Mouse (Mus musculus): Measurements from ENCODE around the gene Camsap2. TPM values are rescaled to one million over a fixed set of nuclear protein-coding genes. Genes with fewer than 3 reads are reported as not detected.
A peak's percentile ranks its signal among the peaks of the same experiment; 100 is the strongest.

Gene Camsap2
- polyA plus RNA-seq, 1 experiment: 40.0 TPM

GRCm38 (mm10) chr1:136346373-136347035 lies 600 bp upstream of the Camsap2 start:
- Histone ChIP-seq H3K4me1 (ENCODE audit: control insufficient read depth, insufficient read depth, low read length) (peaks cover 5% of the 10 kb centered on the region; the same call in 1 of the 2 replicates), H3K27ac (ENCODE audit: insufficient read depth, low read length) (peak overlapping the region; percentile 64), H3K4me3 (ENCODE audit: insufficient read depth, low read length) (peak overlapping the region; percentile 51)
- TF ChIP-seq CTCF (IDR thresholded peaks at IDR 0.05; ENCODE audit: borderline replicate concordance, insufficient read depth, low read length) (no peak), POLR2A (IDR thresholded peaks at IDR 0.05; ENCODE audit: low read depth, low read length) (no peak)

GRCm38 (mm10) chr1:136344768-136345453 lies 993 bp downstream of the Camsap2 start:
- Histone ChIP-seq H3K4me1 (ENCODE audit: control insufficient read depth, insufficient read depth, low read length) (peaks cover 3% of the 10 kb centered on the region; the same call in 1 of the 2 replicates), H3K4me3 (ENCODE audit: insufficient read depth, low read length) (peak overlapping the region; percentile 98), H3K27ac (ENCODE audit: insufficient read depth, low read length) (peak overlapping the region; percentile 93)
- TF ChIP-seq CTCF (IDR thresholded peaks at IDR 0.05; ENCODE audit: borderline replicate concordance, insufficient read depth, low read length): no peak
- no peak for TF ChIP-seq POLR2A (IDR thresholded peaks at IDR 0.05; ENCODE audit: low read depth, low read length)

- peak overlapping the region; percentile 98 for H3K4me3 ChIP-seq (ENCODE audit: insufficient read depth, low read length)
- H3K27ac ChIP-seq (ENCODE audit: insufficient read depth, low read length): no peak overlapping the region
- H3K4me1 ChIP-seq (ENCODE audit: control insufficient read depth, insufficient read depth, low read length): peaks cover 3% of the 10 kb centered on the region; the same call in 1 of the 2 replicates
- TF ChIP-seq POLR2A (IDR thresholded peaks at IDR 0.05; ENCODE audit: low read depth, low read length): no peak
- no peak for TF ChIP-seq CTCF (IDR thresholded peaks at IDR 0.05; ENCODE audit: borderline replicate concordance, insufficient read depth, low read length)
Measured at GRCm38 (mm10) chr1:136344281-136344680, 1.6 kb downstream of the Camsap2 start.

GRCm38 (mm10) chr1:136343727-136344126 lies 2.2 kb downstream of the Camsap2 start:
- H3K4me3 ChIP-seq (ENCODE audit: insufficient read depth, low read length): peak overlapping the region; percentile 60
- no peak for TF ChIP-seq CTCF (IDR thresholded peaks at IDR 0.05; ENCODE audit: borderline replicate concordance, insufficient read depth, low read length)
- TF ChIP-seq POLR2A (IDR thresholded peaks at IDR 0.05; ENCODE audit: low read depth, low read length): no peak
- H3K4me1 ChIP-seq (ENCODE audit: control insufficient read depth, insufficient read depth, low read length): peaks cover 3% of the 10 kb centered on the region; the same call in 1 of the 2 replicates
- no peak overlapping the region for H3K27ac ChIP-seq (ENCODE audit: insufficient read depth, low read length)

GRCm38 (mm10) chr1:136340541-136340940 lies 5.4 kb downstream of the Camsap2 start:
- Histone ChIP-seq H3K4me3 (ENCODE audit: insufficient read depth, low read length) (no peak overlapping the region), H3K27ac (ENCODE audit: insufficient read depth, low read length) (no peak overlapping the region), H3K4me1 (ENCODE audit: control insufficient read depth, insufficient read depth, low read length) (no peaks in the 10 kb centered on the region)
- TF ChIP-seq CTCF (IDR thresholded peaks at IDR 0.05; ENCODE audit: borderline replicate concordance, insufficient read depth, low read length): no peak
- no peak for TF ChIP-seq POLR2A (IDR thresholded peaks at IDR 0.05; ENCODE audit: low read depth, low read length)

GRCm38 (mm10) chr1:136334743-136335142 lies 11.2 kb downstream of the Camsap2 start:
- no peaks in the 10 kb centered on the region; the same call in 1 of the 2 replicates for H3K4me1 ChIP-seq (ENCODE audit: control insufficient read depth, insufficient read depth, low read length)
- H3K4me3 ChIP-seq (ENCODE audit: insufficient read depth, low read length): no peak overlapping the region
- no peak overlapping the region for H3K27ac ChIP-seq (ENCODE audit: insufficient read depth, low read length)
- no peak for TF ChIP-seq CTCF (IDR thresholded peaks at IDR 0.05; ENCODE audit: borderline replicate concordance, insufficient read depth, low read length)
- TF ChIP-seq POLR2A (IDR thresholded peaks at IDR 0.05; ENCODE audit: low read depth, low read length): no peak

- TF ChIP-seq POLR2A (IDR thresholded peaks at IDR 0.05; ENCODE audit: low read depth, low read length) (no peak), CTCF (IDR thresholded peaks at IDR 0.05; ENCODE audit: borderline replicate concordance, insufficient read depth, low read length) (no peak)
- H3K27ac ChIP-seq (ENCODE audit: insufficient read depth, low read length): no peak overlapping the region
Measured at GRCm38 (mm10) chr1:136333512-136333911, 12.4 kb downstream of the Camsap2 start.

GRCm38 (mm10) chr1:136333071-136333470 lies 12.8 kb downstream of the Camsap2 start:
- TF ChIP-seq POLR2A (IDR thresholded peaks at IDR 0.05; ENCODE audit: low read depth, low read length): no peak
- TF ChIP-seq CTCF (IDR thresholded peaks at IDR 0.05; ENCODE audit: borderline replicate concordance, insufficient read depth, low read length): no peak
- H3K4me3 ChIP-seq (ENCODE audit: insufficient read depth, low read length): no peak overlapping the region
- H3K4me1 ChIP-seq (ENCODE audit: control insufficient read depth, insufficient read depth, low read length): peaks cover 3% of the 10 kb centered on the region
- no peak overlapping the region for H3K27ac ChIP-seq (ENCODE audit: insufficient read depth, low read length)

More at GRCm38 (mm10) chr1:136333512-136333911, 12.4 kb downstream of the Camsap2 start:
- H3K4me1 ChIP-seq (ENCODE audit: control insufficient read depth, insufficient read depth, low read length): peaks cover 2% of the 10 kb centered on the region
- no peak overlapping the region for H3K4me3 ChIP-seq (ENCODE audit: insufficient read depth, low read length)

- no peak overlapping the region for H3K4me3 ChIP-seq (ENCODE audit: insufficient read depth, low read length)
- H3K4me1 ChIP-seq (ENCODE audit: control insufficient read depth, insufficient read depth, low read length): peaks cover 4% of the 10 kb centered on the region
- TF ChIP-seq CTCF (IDR thresholded peaks at IDR 0.05; ENCODE audit: borderline replicate concordance, insufficient read depth, low read length) (no peak), POLR2A (IDR thresholded peaks at IDR 0.05; ENCODE audit: low read depth, low read length) (no peak)
- no peak overlapping the region for H3K27ac ChIP-seq (ENCODE audit: insufficient read depth, low read length)
Measured at GRCm38 (mm10) chr1:136331836-136332235, 14.1 kb downstream of the Camsap2 start.

- peak overlapping the region; percentile 12; the same call in 1 of the 2 replicates for H3K27ac ChIP-seq (ENCODE audit: insufficient read depth, low read length)
- H3K4me3 ChIP-seq (ENCODE audit: insufficient read depth, low read length): no peak overlapping the region
- H3K4me1 ChIP-seq (ENCODE audit: control insufficient read depth, insufficient read depth, low read length): peaks cover 11% of the 10 kb centered on the region
- TF ChIP-seq POLR2A (IDR thresholded peaks at IDR 0.05; ENCODE audit: low read depth, low read length) (no peak), CTCF (IDR thresholded peaks at IDR 0.05; ENCODE audit: borderline replicate concordance, insufficient read depth, low read length) (no peak)
Measured at GRCm38 (mm10) chr1:136329426-136329825, 16.5 kb downstream of the Camsap2 start.

Measured in embryonic fibroblast, embryonic 13.5 days (primary cell).